Mouse (Mus musculus): ENCODE measurements around the gene Cep78.
"Not testable (repeated sequence)": the region's sequence is repeated elsewhere in the genome, so short reads cannot be mapped to it uniquely, and the experiment has no call there.

The Cep78 gene

DNA sequence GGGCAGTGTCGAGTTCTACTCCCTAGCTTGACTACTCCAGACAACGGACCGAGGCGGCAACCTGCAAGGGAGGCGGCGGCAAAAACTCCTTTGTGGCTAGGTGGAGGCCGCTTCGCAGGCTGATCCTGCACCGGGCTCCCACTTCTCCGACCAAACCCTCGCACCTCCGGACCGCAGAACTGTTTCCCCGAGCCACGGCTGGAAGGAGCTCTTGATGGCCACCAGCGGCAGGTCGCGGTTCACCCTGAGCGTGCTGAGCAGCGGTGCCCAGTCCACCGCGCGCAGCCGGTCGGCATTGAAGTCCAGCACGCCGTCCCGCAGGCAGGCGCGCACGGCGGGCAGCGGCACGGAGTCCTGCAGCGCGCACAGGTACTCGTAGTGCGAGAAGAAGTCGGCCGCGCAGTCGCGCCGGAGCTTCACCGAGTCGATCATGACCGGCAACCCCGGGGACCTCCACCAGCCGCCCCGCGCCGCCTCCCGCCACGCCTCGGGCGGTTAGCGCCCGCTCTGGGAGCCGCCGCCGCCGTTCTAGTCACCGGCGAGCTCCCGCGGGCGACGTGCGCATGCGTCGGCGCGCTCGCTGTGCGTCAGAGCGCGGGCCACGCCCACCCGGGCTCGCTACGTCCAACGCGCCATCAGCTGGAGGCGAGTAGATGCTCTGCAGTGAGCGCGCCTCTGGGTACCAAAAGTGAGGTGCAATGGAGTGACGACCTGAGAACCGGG is at the start of gene Cep78:
Cep78 (minus strand) TSS at position 541 of the 723 bp plus-strand sequence.
- DNase-seq (ENCODE audit: low spot score in 2 of 2), result peak; percentile 83 to 86

DNA sequence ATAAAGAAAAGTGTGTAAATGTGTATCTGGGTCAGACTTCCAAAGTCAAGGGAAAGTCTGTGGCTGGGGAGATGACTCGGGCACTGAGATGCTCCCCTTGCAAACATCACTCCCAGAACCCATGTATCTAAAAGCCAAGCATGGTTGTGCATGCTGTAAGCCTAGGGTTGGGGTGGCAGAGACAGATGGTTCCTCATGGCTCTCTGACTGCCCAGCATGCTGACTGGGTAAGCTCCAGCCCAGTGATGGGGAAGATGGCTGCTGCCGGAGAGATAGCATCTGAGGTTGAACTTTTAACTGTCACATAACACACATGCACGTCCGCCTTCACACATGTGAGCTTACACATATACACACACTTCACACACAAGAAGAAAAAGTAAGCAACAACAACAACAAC is 46.5 kb upstream of the Cep78 start:
- no peak for DNase-seq (ENCODE audit: low spot score in 2 of 2)

DNA sequence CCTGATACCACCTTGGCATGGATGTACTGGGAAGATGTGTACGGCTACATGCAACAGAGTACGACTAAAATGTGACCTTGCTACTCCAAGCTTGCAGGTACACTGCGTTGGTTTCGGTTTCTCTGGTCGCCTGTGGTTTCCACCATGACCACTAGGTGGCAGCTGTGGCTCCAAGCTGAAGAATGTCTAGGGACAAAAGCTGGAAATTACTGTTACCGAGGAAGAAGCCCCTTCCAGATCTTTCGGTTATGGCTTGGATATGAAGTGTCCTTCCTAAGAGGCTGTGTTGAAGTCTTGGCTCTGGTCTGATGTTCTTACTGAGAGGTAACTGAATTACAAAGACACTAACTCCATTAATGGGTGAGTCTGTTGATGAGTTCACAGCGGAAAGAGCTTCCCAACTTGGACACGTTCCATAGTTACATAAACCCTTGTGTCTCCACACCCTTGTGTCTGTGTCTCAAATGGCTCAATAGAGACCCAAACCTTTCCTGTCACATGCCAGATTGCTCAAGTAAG is 44.5 kb upstream of the Cep78 start:
- not testable (repeated sequence) for DNase-seq (ENCODE audit: low spot score in 2 of 2)

DNA sequence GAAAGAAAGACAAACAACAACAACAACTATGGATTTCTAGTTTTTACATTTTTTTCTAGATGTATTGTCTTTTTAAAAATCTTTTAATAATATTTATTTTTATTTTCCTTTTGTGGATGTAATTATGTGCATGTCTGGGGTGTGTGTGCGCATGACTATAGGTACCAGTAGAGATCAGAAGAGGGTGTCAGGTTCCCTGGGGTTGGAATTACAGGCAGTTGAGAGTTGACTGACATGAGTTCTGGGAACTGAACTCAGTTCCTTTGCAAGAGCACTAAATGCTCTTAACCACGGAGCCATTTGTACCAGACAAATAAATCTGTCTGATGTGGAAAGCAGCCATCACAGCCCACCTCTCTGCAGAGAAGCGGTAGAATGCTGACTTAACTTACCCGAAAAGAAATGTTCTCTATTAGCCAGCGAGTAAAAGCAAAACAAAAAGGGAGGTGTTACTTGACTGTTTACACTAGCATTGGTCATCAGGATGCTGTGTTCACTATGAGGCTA is 44.0 kb upstream of the Cep78 start:
- no peak for DNase-seq (ENCODE audit: low spot score in 2 of 2)

DNA sequence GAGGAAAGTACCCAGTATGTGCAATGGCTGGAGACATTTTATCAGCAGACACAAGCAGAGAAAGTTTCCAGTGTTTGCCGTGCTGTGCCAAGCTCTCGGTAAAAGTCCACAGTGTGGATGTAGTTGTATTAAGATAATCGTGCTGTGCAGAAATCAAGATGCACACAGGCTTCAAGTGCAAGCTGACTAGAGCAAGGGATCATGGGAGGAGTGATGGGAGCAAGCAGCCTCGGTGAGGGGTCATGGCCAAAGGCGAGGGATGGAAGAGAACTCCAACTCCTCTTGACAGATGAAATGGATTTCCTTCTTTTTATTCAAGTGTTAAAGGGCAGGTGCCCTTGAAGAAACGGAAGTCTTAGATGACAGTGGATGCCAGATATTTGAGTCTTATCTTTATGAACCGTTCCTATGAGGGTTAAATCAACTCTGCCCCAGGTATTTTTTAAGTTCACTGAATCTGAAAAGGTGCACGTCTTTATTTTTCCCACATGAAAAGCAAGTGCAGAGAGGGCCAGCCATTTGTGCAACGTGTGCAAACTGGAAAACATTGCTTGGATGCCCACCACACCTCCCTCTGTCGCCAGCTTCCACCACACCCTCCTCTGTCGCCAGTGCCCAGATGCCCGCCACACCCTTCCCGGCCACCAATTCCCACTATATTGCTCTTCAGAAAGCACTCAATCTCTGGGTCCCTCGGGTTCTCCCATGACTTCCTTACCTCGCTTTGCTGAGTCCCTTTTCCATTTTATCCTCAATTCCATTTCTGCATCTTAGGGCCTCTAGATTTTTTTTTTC is 43.3 kb upstream of the Cep78 start:
- no peak for DNase-seq (ENCODE audit: low spot score in 2 of 2)

DNA sequence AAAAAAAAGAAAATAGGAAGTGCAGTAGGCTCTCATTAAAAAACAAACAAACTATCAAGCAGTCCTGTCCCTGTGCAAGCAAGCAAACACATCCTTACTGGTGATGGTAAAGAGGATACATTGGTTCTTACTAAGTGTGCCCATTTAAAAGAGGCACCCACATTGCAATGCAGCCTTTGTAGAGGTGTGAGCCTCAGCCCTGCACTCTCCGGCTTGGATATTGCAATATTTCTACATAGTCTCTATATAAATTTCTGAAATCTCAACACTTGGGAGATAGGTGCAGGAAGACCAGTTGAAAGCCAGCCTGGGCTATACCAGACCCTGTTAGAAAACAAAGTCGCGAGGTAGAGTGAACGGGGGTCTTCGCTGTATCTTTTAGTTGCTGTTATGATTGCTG is 41.5 kb upstream of the Cep78 start:
- no peak for DNase-seq (ENCODE audit: low spot score in 2 of 2)

DNA sequence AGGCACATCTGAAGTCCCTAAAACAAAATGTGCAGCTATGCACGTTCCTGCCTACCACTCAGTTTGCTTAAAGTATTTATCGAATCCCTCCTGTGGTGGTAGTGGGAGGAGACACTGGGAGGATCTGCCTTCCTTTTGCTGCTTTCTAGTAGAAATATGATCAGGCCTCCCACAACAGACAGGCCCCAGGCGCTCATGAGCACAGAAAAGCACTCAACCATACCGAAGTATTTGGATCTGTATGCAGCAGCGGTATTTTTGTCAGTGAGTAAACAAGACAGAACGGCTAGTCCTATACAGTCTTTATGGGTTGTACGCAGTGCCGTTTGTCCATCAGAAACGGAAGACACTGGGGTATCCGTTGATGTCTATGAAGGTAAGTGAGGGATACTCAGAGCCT is 37.4 kb upstream of the Cep78 start:
- no peak for DNase-seq (ENCODE audit: low spot score in 2 of 2)

DNA sequence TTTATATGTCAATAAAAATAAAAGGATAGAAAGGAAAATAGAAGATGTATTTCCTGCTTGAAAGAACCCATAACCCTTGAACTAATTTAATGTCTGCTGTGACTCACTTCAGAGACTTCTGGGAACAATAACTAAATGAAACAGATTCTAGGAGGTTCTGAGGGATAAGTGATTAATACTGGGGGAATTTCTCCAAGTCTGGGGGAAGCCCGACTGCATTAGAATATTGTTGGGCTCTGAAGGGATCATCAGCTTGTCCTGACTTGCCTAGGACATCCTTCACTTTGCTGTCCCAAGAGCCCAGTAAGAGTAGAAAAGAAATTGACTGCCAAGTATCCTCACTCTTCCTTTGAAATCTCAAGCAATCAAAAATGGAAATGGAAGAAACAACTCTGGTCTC is 31.4 kb upstream of the Cep78 start:
- DNase-seq (ENCODE audit: low spot score in 2 of 2), result no peak

DNA sequence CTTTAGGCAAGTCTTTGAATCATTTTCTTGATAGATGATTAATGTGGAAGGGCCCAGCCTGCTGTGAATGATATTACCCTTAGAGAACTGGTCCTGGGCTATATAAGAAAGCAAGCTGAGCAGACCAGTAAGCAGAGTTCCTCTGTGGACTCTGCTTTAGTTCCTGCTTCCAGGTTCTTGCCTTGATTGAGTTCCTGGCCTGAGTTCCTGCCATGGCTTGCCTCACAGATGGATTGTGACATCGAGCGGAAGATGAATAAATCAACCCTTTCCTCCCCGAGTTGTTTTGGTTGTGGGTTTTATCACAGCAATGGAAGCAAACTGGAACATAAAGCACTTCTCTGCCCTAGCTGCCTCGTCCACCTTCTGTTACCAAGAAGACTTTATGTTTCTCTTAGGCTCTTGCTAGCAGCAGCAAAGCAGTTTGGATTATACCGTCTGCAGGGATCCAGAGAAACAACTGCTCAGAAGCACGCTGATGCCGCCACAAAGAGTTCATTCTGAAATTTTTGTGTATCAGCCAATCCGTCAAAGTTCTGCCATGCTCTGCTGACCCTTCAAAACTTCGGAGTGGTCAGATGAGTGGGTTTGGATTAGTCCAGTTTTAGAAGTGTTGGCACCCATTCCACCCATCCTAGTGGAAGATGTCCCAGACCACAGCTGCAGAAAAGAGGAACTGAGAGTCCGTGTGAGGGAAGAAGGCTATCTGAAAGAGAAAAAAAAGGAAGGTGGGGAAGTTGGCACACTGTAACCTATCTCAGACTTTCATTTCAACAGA is 30.6 kb upstream of the Cep78 start:
- no peak for DNase-seq (ENCODE audit: low spot score in 2 of 2)

DNA sequence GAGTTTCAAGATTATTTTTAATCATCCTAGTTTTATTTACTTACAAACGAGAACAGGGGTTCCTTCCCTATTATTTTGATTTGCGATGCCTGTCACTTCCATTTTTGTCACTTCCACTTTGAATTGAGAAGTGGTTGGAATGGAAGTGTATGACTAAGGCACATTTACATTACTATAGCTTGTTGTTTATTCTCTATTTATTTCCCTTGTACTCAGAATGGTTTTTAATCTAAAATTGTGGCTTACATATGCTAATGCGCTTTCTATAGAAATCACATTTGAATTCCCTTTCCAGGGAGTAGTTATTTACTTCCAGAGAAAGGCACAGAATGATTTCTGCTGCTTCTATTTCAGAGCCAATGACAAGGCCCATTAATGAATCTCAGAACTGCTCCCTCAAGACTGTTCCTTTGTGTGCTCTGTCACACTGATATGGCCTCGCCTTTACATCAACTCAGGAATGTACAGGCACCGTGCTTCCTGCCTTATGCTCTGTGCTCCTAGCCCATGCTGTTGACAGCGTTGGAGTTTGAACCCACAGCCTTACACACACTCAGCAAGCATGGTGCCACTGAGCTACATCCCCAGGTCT is 25.1 kb upstream of the Cep78 start:
- no peak for DNase-seq (ENCODE audit: low spot score in 2 of 2)

DNA sequence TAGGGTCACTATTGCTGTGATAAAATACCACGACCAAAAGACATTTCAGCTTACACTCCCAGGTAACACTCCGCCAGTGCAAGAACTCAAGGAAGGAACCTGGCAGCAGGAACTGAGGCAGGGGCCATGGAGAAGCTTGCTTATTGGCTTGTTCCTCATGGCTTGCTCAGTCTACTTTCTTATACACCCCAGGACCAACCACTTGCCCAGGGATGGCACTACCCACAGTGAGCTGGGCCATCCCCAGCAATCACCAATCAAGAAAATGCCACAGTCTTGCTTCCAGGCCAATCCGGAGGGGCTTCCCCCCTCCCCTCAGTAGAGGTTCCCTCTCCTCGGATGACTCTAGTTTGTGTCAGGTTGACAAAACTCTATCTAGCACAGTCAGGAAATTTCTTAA is 24.3 kb upstream of the Cep78 start:
- no peak for DNase-seq (ENCODE audit: low spot score in 2 of 2)

DNA sequence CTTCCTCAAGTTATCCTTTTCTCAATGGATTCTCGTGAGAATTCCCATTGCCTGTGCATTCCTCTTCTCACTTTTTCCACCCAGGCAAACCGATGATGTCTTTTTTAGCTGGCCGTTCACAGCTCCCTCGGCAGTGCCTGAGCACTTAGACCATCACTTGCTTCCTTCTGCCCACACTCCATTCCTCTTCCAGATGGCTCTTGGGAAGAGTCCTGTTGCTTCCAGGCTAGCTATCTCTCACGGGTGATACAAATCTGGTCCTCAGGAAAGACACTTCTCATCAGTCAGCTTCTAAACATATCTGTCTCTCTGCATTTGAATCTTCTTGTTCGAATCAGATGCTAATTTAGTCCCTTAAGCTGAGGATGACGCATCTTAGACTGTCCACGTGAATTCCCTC is 22.3 kb upstream of the Cep78 start:
- DNase-seq (ENCODE audit: low spot score in 2 of 2), result no peak

DNA sequence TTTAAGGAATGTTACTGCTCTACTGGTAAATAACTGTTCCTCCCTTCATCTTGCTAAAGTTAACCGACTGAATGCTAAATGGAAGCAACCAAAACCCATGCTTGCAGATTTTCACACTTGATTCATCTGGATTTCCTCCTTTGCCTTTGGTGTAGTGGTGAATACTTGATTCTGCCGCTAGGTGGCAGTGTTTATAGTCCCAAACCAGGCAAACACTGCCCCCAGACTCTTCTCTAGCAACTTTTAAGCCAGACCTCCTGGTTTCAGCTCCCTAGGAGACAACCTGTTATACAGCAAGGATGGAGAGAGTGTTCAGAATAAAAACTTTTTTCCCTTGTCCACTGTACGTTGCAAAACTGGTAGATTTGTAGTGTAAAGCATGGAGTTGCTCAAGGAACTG is 13.4 kb upstream of the Cep78 start:
- DNase-seq (ENCODE audit: low spot score in 2 of 2), result peak in 1 of 2 experiments; percentile 21

DNA sequence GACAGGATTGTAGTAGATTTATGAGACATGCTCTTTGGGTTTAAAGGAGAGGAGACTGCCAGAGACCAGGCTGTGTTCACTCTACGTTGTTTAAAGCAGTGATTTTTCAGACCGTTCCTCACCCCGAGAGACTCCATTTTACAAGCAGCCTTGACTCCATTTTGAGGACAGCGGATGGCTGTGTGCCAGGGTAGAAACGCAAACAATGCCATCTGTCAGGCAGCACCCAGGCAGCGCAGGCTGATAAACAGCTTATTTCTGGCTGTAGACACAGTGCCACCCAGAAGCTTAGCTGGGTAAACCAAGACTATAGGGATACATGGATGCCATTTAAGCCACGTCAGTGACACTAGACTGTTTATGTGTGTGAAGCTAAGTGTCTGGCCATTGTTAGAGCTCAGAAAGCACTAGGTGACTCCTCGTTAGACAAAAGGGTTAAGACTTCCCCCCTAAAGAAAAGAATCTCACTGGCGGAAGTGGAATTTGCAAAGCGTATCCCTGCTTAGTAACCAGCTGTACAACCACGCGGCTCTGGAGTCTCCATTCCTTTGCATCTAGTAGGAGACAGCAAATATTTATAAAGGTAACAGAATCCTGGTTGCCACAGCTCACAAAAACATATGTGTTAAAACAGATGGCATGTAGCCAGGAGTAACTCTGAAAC is 12.2 kb upstream of the Cep78 start:
- peak in 1 of 2 experiments; percentile 9 for DNase-seq (ENCODE audit: low spot score in 2 of 2)

DNA sequence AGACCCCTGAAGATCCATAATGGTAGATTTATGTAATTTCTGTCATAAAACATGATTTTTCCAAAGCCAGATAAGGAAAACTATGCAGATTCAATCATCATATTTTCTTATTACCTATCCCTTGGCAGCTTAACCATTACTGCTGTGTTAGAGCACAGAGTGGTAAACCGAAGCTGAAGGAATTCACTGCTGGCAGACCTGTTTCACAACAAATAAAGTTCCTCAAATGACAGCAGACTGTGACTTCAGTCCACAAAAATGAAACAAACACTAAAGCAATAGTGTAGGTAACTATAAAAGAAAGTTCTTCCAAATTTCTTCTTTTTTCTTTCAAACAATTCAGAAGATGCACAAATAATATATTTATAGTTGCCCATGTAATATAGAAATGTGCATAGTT is 5.3 kb upstream of the Cep78 start:
- DNase-seq (ENCODE audit: low spot score in 2 of 2), result no peak

DNA sequence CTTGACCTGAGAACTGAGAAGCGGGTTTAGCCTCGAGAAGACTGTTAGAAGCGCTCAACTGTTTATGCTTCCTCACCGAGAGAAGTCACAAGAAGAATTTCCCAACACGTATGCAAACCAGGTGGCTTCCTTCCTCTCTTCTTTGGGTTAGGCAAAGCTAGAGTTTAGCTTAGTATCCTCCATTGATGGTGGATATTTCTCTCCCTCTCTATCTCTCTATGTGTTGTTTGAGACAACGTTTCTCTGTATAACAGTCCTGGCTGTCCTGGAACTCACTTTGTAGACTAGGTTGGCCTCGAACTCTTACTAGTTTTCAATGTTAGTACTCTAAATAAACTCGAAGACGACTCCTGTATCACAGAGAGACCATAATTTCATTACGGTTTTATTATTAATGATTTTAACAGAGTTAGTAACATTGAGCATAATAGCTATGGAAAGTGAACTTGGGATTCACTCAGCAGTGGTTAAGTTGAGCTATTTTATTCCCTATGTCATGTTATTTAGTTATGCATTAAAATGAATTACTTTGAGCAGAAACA is 454 bp upstream of the Cep78 start:
- DNase-seq (ENCODE audit: low spot score in 2 of 2), result no peak

DNA sequence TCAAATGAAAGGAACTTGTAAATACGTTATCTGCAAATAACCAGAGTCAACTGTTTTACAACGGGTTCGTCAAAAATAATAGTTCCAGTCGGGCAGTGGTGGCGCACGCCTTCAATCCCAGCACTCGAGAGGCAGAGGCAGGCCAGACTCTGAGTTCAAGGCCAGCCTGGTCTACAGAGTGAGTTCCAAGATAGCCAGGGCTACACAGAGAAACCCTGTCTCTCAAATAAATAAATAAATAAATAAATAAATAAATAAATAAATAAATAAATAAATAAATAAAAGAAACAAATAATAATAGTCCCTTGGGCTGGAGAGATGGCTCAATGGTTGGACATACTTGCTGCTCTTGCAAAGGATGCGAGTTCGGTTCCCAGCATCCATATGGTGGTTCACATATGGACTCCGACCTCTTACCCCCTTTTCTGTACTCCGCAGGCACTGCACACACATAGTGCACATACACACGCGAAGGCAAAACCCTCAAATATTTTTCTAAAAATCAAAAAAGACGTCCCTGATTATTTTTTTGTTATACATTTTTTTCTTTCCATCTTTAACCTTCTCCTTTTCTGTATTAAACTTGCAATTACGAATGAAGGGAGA is 947 bp downstream of the Cep78 start:
- DNase-seq (ENCODE audit: low spot score in 2 of 2), result no peak

DNA sequence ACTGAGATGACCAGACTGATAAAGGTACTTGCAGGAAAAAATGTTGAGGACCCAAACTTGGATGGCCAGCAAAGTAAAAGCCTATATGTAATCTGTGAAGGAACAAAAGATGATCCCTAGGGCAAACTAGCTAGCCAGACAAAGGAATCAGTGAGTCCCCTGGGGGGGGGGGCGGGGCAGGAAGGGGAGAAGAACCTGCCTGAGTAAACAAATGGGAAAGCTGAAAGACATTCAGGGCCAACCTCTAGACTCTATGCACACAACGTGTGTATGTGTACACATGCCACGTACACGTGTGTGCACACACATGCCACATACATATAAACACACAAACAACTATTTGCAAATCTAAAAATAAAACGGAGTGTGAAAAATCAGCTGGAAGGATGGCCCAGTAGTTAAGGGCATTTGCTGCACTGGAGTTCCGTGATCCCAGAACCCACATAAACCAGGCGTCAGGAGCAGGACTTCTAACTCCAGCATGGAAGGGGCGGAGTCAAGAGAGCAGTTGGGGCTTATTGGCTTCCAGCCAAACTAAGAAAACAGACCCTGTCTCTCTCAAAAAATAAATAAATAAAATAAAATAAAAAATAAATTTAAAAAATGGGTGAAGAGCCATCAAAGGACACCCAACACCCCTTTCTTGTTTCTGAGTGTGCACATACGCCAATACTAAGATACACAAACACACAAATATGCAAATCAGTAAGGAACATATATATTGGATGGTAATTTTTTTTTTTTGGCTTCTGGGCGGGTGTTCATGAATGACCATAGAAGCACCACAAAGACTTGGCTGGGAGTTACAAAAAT is 1.7 kb downstream of the Cep78 start:
- no peak for DNase-seq (ENCODE audit: low spot score in 2 of 2)

DNA sequence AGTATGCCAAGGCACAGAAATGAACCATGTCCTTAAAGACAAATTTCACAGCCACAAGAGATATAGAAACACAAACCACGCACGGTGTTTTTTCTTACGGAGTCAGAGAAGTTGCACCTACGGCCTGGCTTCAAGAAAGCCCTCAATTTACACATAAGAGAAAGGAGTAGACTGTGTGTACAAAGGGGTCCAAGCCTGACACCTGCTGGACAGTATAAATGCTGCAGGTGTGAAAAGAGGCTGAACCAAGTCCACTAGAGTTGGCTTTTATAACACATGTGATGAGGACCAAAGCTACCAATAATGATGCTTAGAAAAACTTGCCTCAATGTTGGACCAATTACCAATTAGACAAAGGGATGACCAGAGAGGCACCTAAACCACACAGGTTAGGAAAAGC is 2.9 kb downstream of the Cep78 start:
- peak in 1 of 2 experiments; percentile 22 for DNase-seq (ENCODE audit: low spot score in 2 of 2)

DNA sequence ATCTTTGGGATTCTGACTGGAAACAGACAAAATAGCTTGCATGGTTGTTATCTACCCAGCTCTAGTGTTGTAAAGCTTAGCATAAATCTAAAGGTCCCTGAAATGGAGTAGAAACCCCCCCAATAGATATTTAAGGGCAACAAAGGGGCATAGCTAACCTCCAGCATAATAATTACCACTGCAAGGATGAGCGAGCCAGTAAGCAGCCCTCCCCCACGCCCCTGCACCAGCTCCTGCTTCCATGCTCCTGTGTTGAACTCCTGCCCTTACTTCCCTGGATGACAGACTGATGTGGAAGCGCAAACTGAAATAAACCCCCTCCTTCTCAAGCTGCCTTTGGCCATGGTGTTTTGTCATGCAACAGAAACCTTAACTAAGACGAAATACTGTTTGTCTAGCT is 11.4 kb downstream of the Cep78 start:
- no peak for DNase-seq (ENCODE audit: low spot score in 2 of 2)

Data from urinary bladder, adult 18-20 months (tissue).